Mouse (Mus musculus) limb, embryonic 14.5 days (tissue): ENCODE measurements at regions not wholly inside any gene's neighbourhood (a gene's known extent, or its start where the extent isn't known, plus 50 kb on each side); places are given as distances from the start of the nearest gene placed in this dataset.

Experiments used
- ATAC-seq: fragments of 200-750 bp; cut with Nextera tagmentation; 2 replicates; pipeline ENCODE4 v1.8.0; 2017; ENCODE audit warnings: low read depth, moderate number of reproducible peaks, moderate TSS enrichment; ENCODE audit not compliant: low FRiP score
- DNase-seq: peaks from one replicate; pipeline ENCODE4 v3.0.0-alpha.2; 2015; ENCODE audit warnings: low spot score
- H3K27ac ChIP-seq: fragments of 300-500 bp; sonication (generic); replicated peaks from 2 replicates; pipeline ENCODE4 v1.5.1; 2014; ENCODE audit warnings: low read depth, mild to moderate bottlenecking, low read length, moderate library complexity, mixed read lengths
- H3K27me3 ChIP-seq: fragments of 300-500 bp; sonication (generic); 2 replicates; pipeline ENCODE4 v1.6.1; 2014; ENCODE audit warnings: low read length, mixed read lengths; ENCODE audit not compliant: control insufficient read depth, insufficient read depth
- H3K36me3 ChIP-seq: fragments of 300-500 bp; sonication (generic); 2 replicates; pipeline ENCODE4 v1.6.1; 2014; ENCODE audit warnings: mild to moderate bottlenecking, low read length, moderate library complexity, mixed read lengths; ENCODE audit not compliant: control insufficient read depth, insufficient read depth
- H3K4me1 ChIP-seq: fragments of 300-500 bp; sonication (generic); 2 replicates; pipeline ENCODE4 v1.6.1; 2014; ENCODE audit warnings: antibody characterized with exemption, low read length, mixed read lengths; ENCODE audit not compliant: control insufficient read depth, insufficient read depth
- H3K4me2 ChIP-seq: fragments of 300-500 bp; sonication (generic); replicated peaks from 2 replicates; pipeline ENCODE4 v1.6.1; 2014; ENCODE audit warnings: low read depth, mild to moderate bottlenecking, low read length, moderate library complexity; ENCODE audit not compliant: severe bottlenecking
- H3K4me3 ChIP-seq: fragments of 300-500 bp; sonication (generic); replicated peaks from 2 replicates; pipeline ENCODE4 v1.5.1; 2014; ENCODE audit warnings: low read length
- H3K9ac ChIP-seq: fragments of 300-500 bp; sonication (generic); 2 replicates; pipeline ENCODE4 v1.6.1; 2014; ENCODE audit warnings: mild to moderate bottlenecking, low read depth, low read length, moderate library complexity; ENCODE audit not compliant: severe bottlenecking
- H3K9me3 ChIP-seq: fragments of 300-500 bp; sonication (generic); 2 replicates; pipeline ENCODE4 v1.6.1; 2016; ENCODE audit warnings: low read length; ENCODE audit not compliant: control insufficient read depth
- POLR2A ChIP-seq: fragments of 200-500 bp; IDR thresholded peaks from 2 replicates; pipeline ENCODE4 v1.8.0; 2012; ENCODE audit warnings: inconsistent platforms, mild to moderate bottlenecking, moderate library complexity, borderline replicate concordance; ENCODE audit not compliant: insufficient read depth, insufficient read length; ENCODE audit errors: extremely low read depth
- WGBS: fragments of 180-500 bp; shearing (Covaris S2); extraction: QIAGEN DNeasy Blood & Tissue Kit; methylation state at CpG from one replicate; pipeline ENCODE4 v1.1.7; 2014; 5-methylcytosine and 5-hydroxymethylcytosine counted together

GRCm38 (mm10) chr19:23085173-23085660, 55.8 kb upstream of the Klf9 start:
- DNase-seq (no peak), ATAC-seq (no peak)
- H3K4me1 ChIP-seq: peaks cover 5% of the 10 kb centered on the region; the same call in 1 of the 2 replicates
- no peaks in the 10 kb centered on the region for H3K27me3 ChIP-seq
- H3K27ac ChIP-seq: no peak overlapping the region
- no peaks in the 10 kb centered on the region for H3K36me3 ChIP-seq
- WGBS: 25% methylated on average over 7 of the region's 7 CpGs
- TF ChIP-seq POLR2A: no peak
- no peak overlapping the region for H3K4me3 ChIP-seq
- H3K9ac ChIP-seq: no peak overlapping the region
- H3K9me3 ChIP-seq: no peaks in the 10 kb centered on the region
- no peak overlapping the region for H3K4me2 ChIP-seq

GRCm38 (mm10) chr19:23087575-23087974, 53.5 kb upstream of the Klf9 start:
- H3K4me3 ChIP-seq: no peak overlapping the region
- no peaks in the 10 kb centered on the region for H3K9me3 ChIP-seq
- TF ChIP-seq POLR2A: no peak
- no peaks in the 10 kb centered on the region for H3K27me3 ChIP-seq
- H3K27ac ChIP-seq: no peak overlapping the region
- no peak overlapping the region for H3K9ac ChIP-seq
- no peaks in the 10 kb centered on the region for H3K36me3 ChIP-seq
- ATAC-seq: no peak
- 87% methylated on average over 3 of the region's 3 CpGs for whole genome bisulfite sequencing
- H3K4me1 ChIP-seq: peaks cover 5% of the 10 kb centered on the region; the same call in 1 of the 2 replicates
- DNase-seq: no peak
- H3K4me2 ChIP-seq: no peak overlapping the region

GRCm38 (mm10) chr19:23089081-23089480, 51.9 kb upstream of the Klf9 start:
- no peak overlapping the region for H3K9ac ChIP-seq
- 100% methylated on average over 1 of the region's 1 CpGs for WGBS
- no peaks in the 10 kb centered on the region for H3K27me3 ChIP-seq
- no peak for DNase-seq
- H3K4me1 ChIP-seq: peaks cover 5% of the 10 kb centered on the region; the same call in 1 of the 2 replicates
- H3K4me3 ChIP-seq: no peak overlapping the region
- no peak for ATAC-seq
- no peak overlapping the region for H3K27ac ChIP-seq
- H3K4me2 ChIP-seq: no peak overlapping the region
- no peak for TF ChIP-seq POLR2A
- H3K9me3 ChIP-seq: no peaks in the 10 kb centered on the region
- H3K36me3 ChIP-seq: no peaks in the 10 kb centered on the region

GRCm38 (mm10) chr19:23089761-23090514, 51.1 kb upstream of the Klf9 start:
- no peak for ATAC-seq
- peaks cover 4% of the 10 kb centered on the region; the same call in 1 of the 2 replicates for H3K4me1 ChIP-seq
- H3K9ac ChIP-seq: no peak overlapping the region
- H3K9me3 ChIP-seq: no peaks in the 10 kb centered on the region
- H3K36me3 ChIP-seq: no peaks in the 10 kb centered on the region
- no peak overlapping the region for H3K4me2 ChIP-seq
- TF ChIP-seq POLR2A: no peak
- H3K4me3 ChIP-seq: no peak overlapping the region
- no peak overlapping the region for H3K27ac ChIP-seq
- 85% methylated on average over 8 of the region's 8 CpGs for WGBS
- no peak for DNase-seq
- H3K27me3 ChIP-seq: no peaks in the 10 kb centered on the region
